Mouse (Mus musculus) megakaryocyte progenitor cell, adult 5-6 weeks (primary cell): ENCODE results near the gene Ttc12. TPM values are rescaled to one million over a fixed set of nuclear protein-coding genes. Genes with fewer than 3 reads are reported as not detected.
A peak's percentile ranks its signal among the peaks of the same experiment; 100 is the strongest.

ENCODE experiments used
- ATAC-seq: replicated peaks from 2 replicates; pipeline ENCODE4 v1.8.0; 2016; ENCODE audit warnings: mild to moderate bottlenecking, moderate TSS enrichment, inconsistent platforms; ENCODE audit not compliant: poor library complexity
- total RNA-seq, 2 experiments: library from RNA; stranded (forward) in 1 of 2; stranded (reverse) in 1 of 2; fragments of 157-497, 149-512 nt in 1 of 2; fragments of 200-1000 nt in 1 of 2; gene quantifications; 2 replicates each; pipeline versions ENCODE4 v1.2.3 to v1.2.4; 2015 to 2017

Gene Ttc12
- total RNA-seq (2015), result 1.3 TPM in 2 replicates
- 0.95 and 3.2 TPM in 2 replicates for total RNA-seq (2017)

GRCm38 (mm10) chr9:49485892-49486311, at the start of gene Ttc12:
TSS of gene Ttc12 (minus strand) at chr9:49486225.
- peak; percentile 66 for ATAC-seq

- no peak for ATAC-seq
These were observed 48.9 kb upstream of the Ttc12 start for GRCm38 (mm10) chr9:49534958-49535357.

- ATAC-seq, result peak; percentile 71
These were observed 48.0 kb upstream of the Ttc12 start for GRCm38 (mm10) chr9:49533912-49534491.

GRCm38 (mm10) chr9:49533455-49533854, 47.4 kb upstream of the Ttc12 start:
- no peak for ATAC-seq

GRCm38 (mm10) chr9:49531833-49532232, 45.8 kb upstream of the Ttc12 start:
- no peak for ATAC-seq

- peak; percentile 18; the same call in 1 of the 2 replicates for ATAC-seq
These were observed 45.2 kb upstream of the Ttc12 start for GRCm38 (mm10) chr9:49531257-49531656.

GRCm38 (mm10) chr9:49530739-49531138, 44.7 kb upstream of the Ttc12 start:
- peak; percentile 45; the same call in 1 of the 2 replicates for ATAC-seq

GRCm38 (mm10) chr9:49529366-49529959, 43.4 kb upstream of the Ttc12 start:
- ATAC-seq, result no peak

- peak; percentile 45; the same call in 1 of the 2 replicates for ATAC-seq
These were observed 42.9 kb upstream of the Ttc12 start for GRCm38 (mm10) chr9:49528943-49529342.

GRCm38 (mm10) chr9:49528026-49528425, 42.0 kb upstream of the Ttc12 start:
- ATAC-seq, result no peak

- ATAC-seq, result no peak
These were observed 41.3 kb upstream of the Ttc12 start for GRCm38 (mm10) chr9:49527340-49527739.

GRCm38 (mm10) chr9:49524721-49525120, 38.7 kb upstream of the Ttc12 start:
- ATAC-seq, result no peak

- ATAC-seq, result no peak
These were observed 37.9 kb upstream of the Ttc12 start for GRCm38 (mm10) chr9:49523881-49524280.

- ATAC-seq, result no peak
These were observed 28.3 kb upstream of the Ttc12 start for GRCm38 (mm10) chr9:49514306-49514705.

GRCm38 (mm10) chr9:49510666-49511065, 24.6 kb upstream of the Ttc12 start:
- ATAC-seq, result no peak

- no peak for ATAC-seq
These were observed 23.6 kb upstream of the Ttc12 start for GRCm38 (mm10) chr9:49509628-49510027.

- no peak for ATAC-seq
These were observed 23.1 kb upstream of the Ttc12 start for GRCm38 (mm10) chr9:49509094-49509493.

GRCm38 (mm10) chr9:49507829-49508585, 22.0 kb upstream of the Ttc12 start:
- ATAC-seq, result no peak

GRCm38 (mm10) chr9:49504658-49505057, 18.6 kb upstream of the Ttc12 start:
- no peak for ATAC-seq

GRCm38 (mm10) chr9:49502245-49502644, 16.2 kb upstream of the Ttc12 start:
- no peak for ATAC-seq

- no peak for ATAC-seq
These were observed 13.9 kb upstream of the Ttc12 start for GRCm38 (mm10) chr9:49499878-49500277.
